Mouse (Mus musculus) liver, postnatal 0 days (tissue): ENCODE data around the gene Trmt11. TPM values are rescaled to one million over a fixed set of nuclear protein-coding genes. Genes with fewer than 3 reads are reported as not detected.
A peak's percentile ranks its signal among the peaks of the same experiment; 100 is the strongest.
"Not testable (repeated sequence)": the region's sequence is repeated elsewhere in the genome, so short reads cannot be mapped to it uniquely, and the experiment has no call there.

ENCODE experiments used
- ATAC-seq: fragments of 200-750 bp; cut with Nextera tagmentation; 2 replicates; pipeline ENCODE4 v1.8.0; 2017; ENCODE audit warnings: mild to moderate bottlenecking, moderate library complexity
- DNase-seq: peaks from one replicate; pipeline ENCODE4 v3.0.0-alpha.2; 2016
- H3K27ac ChIP-seq: fragments of 300-500 bp; sonication (generic); 2 replicates; pipeline ENCODE4 v1.5.1; 2014; ENCODE audit warnings: antibody characterized with exemption, moderate library complexity, mild to moderate bottlenecking, low read depth
- H3K27me3 ChIP-seq: fragments of 300-500 bp; sonication (generic); 2 replicates; pipeline ENCODE4 v1.6.1; 2014; ENCODE audit warnings: low read length, control low read depth, mixed read lengths; ENCODE audit not compliant: insufficient read depth
- H3K36me3 ChIP-seq: fragments of 300-500 bp; sonication (generic); replicated peaks from 2 replicates; pipeline ENCODE4 v1.6.1; 2014; ENCODE audit warnings: mild to moderate bottlenecking, control low read depth, low read length, moderate library complexity, mixed read lengths; ENCODE audit not compliant: insufficient read depth
- H3K4me1 ChIP-seq: fragments of 300-500 bp; sonication (generic); 2 replicates; pipeline ENCODE4 v1.6.1; 2014; ENCODE audit warnings: antibody characterized with exemption, mild to moderate bottlenecking, control low read depth; ENCODE audit not compliant: insufficient read depth
- H3K4me2 ChIP-seq: fragments of 300-500 bp; sonication (generic); 2 replicates; pipeline ENCODE4 v1.6.1; 2014; ENCODE audit warnings: low read depth, mild to moderate bottlenecking, low read length, moderate library complexity, mixed read lengths
- H3K4me3 ChIP-seq: fragments of 300-500 bp; sonication (generic); 2 replicates; pipeline ENCODE4 v1.5.1; 2014; ENCODE audit warnings: low read depth, low read length
- H3K9ac ChIP-seq: fragments of 300-500 bp; sonication (generic); replicated peaks from 2 replicates; pipeline ENCODE4 v1.6.1; 2014; ENCODE audit warnings: mild to moderate bottlenecking, moderate library complexity
- H3K9me3 ChIP-seq: fragments of 300-500 bp; sonication (generic); 2 replicates; pipeline ENCODE4 v1.6.1; 2016; ENCODE audit warnings: mild to moderate bottlenecking, control low read depth, low read length, mixed read lengths
- CTCF ChIP-seq: sonication (generic); IDR thresholded peaks from 2 replicates; pipeline ENCODE4 v1.5.1; 2016; ENCODE audit warnings: antibody characterized with exemption, low read depth
- EP300 ChIP-seq: IDR thresholded peaks from 2 replicates; pipeline ENCODE4 v1.6.1; 2016; ENCODE audit warnings: antibody characterized with exemption, low read depth, mild to moderate bottlenecking
- whole genome bisulfite sequencing: fragments of 180-500 bp; shearing (Covaris S2); extraction: QIAGEN DNeasy Blood & Tissue Kit; methylation state at CpG from one replicate; pipeline ENCODE4 v1.1.7; 2014; ENCODE audit not compliant: insufficient replicate concordance; 5-methylcytosine and 5-hydroxymethylcytosine counted together
- polyA plus RNA-seq: library from polyadenylated mRNA; unstranded; fragments of >200 nt; fragmentation: Nextera tagmentation; extraction: Ambion mirVana; gene quantifications from 2 replicates; pipeline ENCODE4 v1.2.1, GENCODE M21; 2015

Gene Trmt11
- polyA plus RNA-seq, 1 experiment from 2014 or later, result 9.9 TPM

GRCm38 (mm10) chr10:30564651-30565050 is 35.9 kb downstream of the Trmt11 start:
- WGBS, result 79% methylated on average over 3 of the region's 3 CpGs
- H3K9me3 ChIP-seq, result no peaks in the 10 kb centered on the region
- no peak overlapping the region for H3K9ac ChIP-seq
- TF ChIP-seq EP300 (no peak), CTCF (no peak)
- H3K4me2 ChIP-seq, result no peak overlapping the region
- H3K27ac ChIP-seq, result no peak overlapping the region
- DNase-seq (no peak), ATAC-seq (no peak)
- H3K27me3 ChIP-seq, result no peaks in the 10 kb centered on the region
- no peaks in the 10 kb centered on the region for H3K4me1 ChIP-seq
- H3K4me3 ChIP-seq, result no peak overlapping the region
- H3K36me3 ChIP-seq, result peaks cover 18% of the 10 kb centered on the region

GRCm38 (mm10) chr10:30555686-30556578 is 44.6 kb downstream of the Trmt11 start:
- peaks cover 22% of the 10 kb centered on the region for H3K36me3 ChIP-seq
- no peaks in the 10 kb centered on the region for H3K27me3 ChIP-seq
- no peaks in the 10 kb centered on the region for H3K4me1 ChIP-seq
- no peaks in the 10 kb centered on the region for H3K9me3 ChIP-seq
- DNase-seq (no peak), ATAC-seq (peak; percentile 23; the same call in 1 of the 2 replicates)
- TF ChIP-seq EP300, result no peak
- TF ChIP-seq CTCF, result no peak
- no peak overlapping the region for H3K27ac ChIP-seq
- WGBS, result 74% methylated on average over 11 of the region's 11 CpGs
- H3K9ac ChIP-seq, result no peak overlapping the region
- H3K4me2 ChIP-seq, result no peak overlapping the region
- H3K4me3 ChIP-seq, result no peak overlapping the region

GRCm38 (mm10) chr10:30552377-30552776 is 48.2 kb downstream of the Trmt11 start:
- H3K9ac ChIP-seq, result no peak overlapping the region
- peaks cover 11% of the 10 kb centered on the region; the same call in 1 of the 2 replicates for H3K36me3 ChIP-seq
- no peak for ATAC-seq

GRCm38 (mm10) chr10:30549974-30550373 is 50.6 kb downstream of the Trmt11 start:
- Histone ChIP-seq H3K4me1 (no peaks in the 10 kb centered on the region), H3K36me3 (peaks cover 19% of the 10 kb centered on the region)
- no peak for DNase-seq

More at GRCm38 (mm10) chr10:30552377-30552776, 48.2 kb downstream of the Trmt11 start:
- H3K4me1 ChIP-seq, result no peaks in the 10 kb centered on the region
- H3K27ac ChIP-seq, result no peak overlapping the region
- no peaks in the 10 kb centered on the region for H3K9me3 ChIP-seq
- no peak for DNase-seq
- 89% methylated on average over 1 of the region's 1 CpGs for WGBS
- H3K27me3 ChIP-seq, result no peaks in the 10 kb centered on the region
- H3K4me3 ChIP-seq, result no peak overlapping the region
- TF ChIP-seq EP300 (no peak), CTCF (no peak)
- H3K4me2 ChIP-seq, result no peak overlapping the region

GRCm38 (mm10) chr10:30538538-30538815 is 62.1 kb downstream of the Trmt11 start:
- Histone ChIP-seq H3K4me3 (no peak overlapping the region), H3K4me2 (no peak overlapping the region), H3K9ac (no peak overlapping the region), H3K36me3 (peaks cover 25% of the 10 kb centered on the region), H3K27me3 (no peaks in the 10 kb centered on the region), H3K9me3 (no peaks in the 10 kb centered on the region), H3K4me1 (no peaks in the 10 kb centered on the region), H3K27ac (no peak overlapping the region)
- no peak for DNase-seq
- no peak for ATAC-seq
- WGBS, result 72% methylated on average over 5 of the region's 5 CpGs
- TF ChIP-seq EP300 (no peak), CTCF (no peak)

More at GRCm38 (mm10) chr10:30549974-30550373, 50.6 kb downstream of the Trmt11 start:
- Histone ChIP-seq H3K27ac (no peak overlapping the region), H3K9me3 (no peaks in the 10 kb centered on the region), H3K4me3 (no peak overlapping the region), H3K27me3 (no peaks in the 10 kb centered on the region), H3K9ac (no peak overlapping the region), H3K4me2 (no peak overlapping the region)
- TF ChIP-seq CTCF (no peak), EP300 (no peak)
- 40% methylated on average over 3 of the region's 3 CpGs for WGBS
- no peak for ATAC-seq

- TF ChIP-seq CTCF (peak; percentile 54), EP300 (no peak)
- 79% methylated on average over 10 of the region's 10 CpGs for WGBS
- DNase-seq, result no peak
- Histone ChIP-seq H3K9me3 (no peaks in the 10 kb centered on the region), H3K4me1 (no peaks in the 10 kb centered on the region), H3K27ac (no peak overlapping the region), H3K4me3 (no peak overlapping the region), H3K9ac (no peak overlapping the region), H3K4me2 (no peak overlapping the region), H3K36me3 (peaks cover 25% of the 10 kb centered on the region), H3K27me3 (no peaks in the 10 kb centered on the region)
- ATAC-seq, result no peak
These were observed 62.6 kb downstream of the Trmt11 start for GRCm38 (mm10) chr10:30537734-30538537.

GRCm38 (mm10) chr10:30535930-30536329 is 64.6 kb downstream of the Trmt11 start:
- 91% methylated on average over 7 of the region's 7 CpGs for WGBS
- H3K27me3 ChIP-seq, result not testable (repeated sequence)

More at GRCm38 (mm10) chr10:30535930-30536329, 64.6 kb downstream of the Trmt11 start:
- DNase-seq, H3K9ac ChIP-seq, H3K4me1 ChIP-seq, H3K27ac ChIP-seq, ATAC-seq, H3K9me3 ChIP-seq, H3K4me2 ChIP-seq, H3K4me3 ChIP-seq: not testable (repeated sequence)
- peaks cover 24% of the 10 kb centered on the region for H3K36me3 ChIP-seq
